Mouse (Mus musculus) forebrain, embryonic 16.5 days (tissue): ENCODE measurements around the gene Gm5475. TPM values are rescaled to one million over a fixed set of nuclear protein-coding genes. Genes with fewer than 3 reads are reported as not detected.
A peak's percentile ranks its signal among the peaks of the same experiment; 100 is the strongest.

ENCODE experiments used
- ATAC-seq: fragments of 200-750 bp; cut with Nextera tagmentation; 2 replicates; pipeline ENCODE4 v1.8.0; 2017; ENCODE audit warnings: mild to moderate bottlenecking, moderate library complexity
- H3K27ac ChIP-seq: fragments of 300-500 bp; sonication (generic); 2 replicates; pipeline ENCODE4 v1.5.1; 2014; ENCODE audit warnings: low read length, control low read depth
- H3K27me3 ChIP-seq: fragments of 300-500 bp; sonication (generic); replicated peaks from 2 replicates; pipeline ENCODE4 v1.6.1; 2014; ENCODE audit warnings: low read length; ENCODE audit not compliant: control insufficient read depth, insufficient read depth
- H3K36me3 ChIP-seq: fragments of 300-500 bp; sonication (generic); 2 replicates; pipeline ENCODE4 v1.6.1; 2014; ENCODE audit not compliant: control insufficient read depth, insufficient read depth
- H3K4me1 ChIP-seq: fragments of 300-500 bp; sonication (generic); replicated peaks from 2 replicates; pipeline ENCODE4 v1.6.1; 2014; ENCODE audit warnings: low read length; ENCODE audit not compliant: control insufficient read depth, insufficient read depth
- H3K4me2 ChIP-seq: fragments of 300-500 bp; sonication (generic); 2 replicates; pipeline ENCODE4 v1.6.1; 2014; ENCODE audit warnings: mild to moderate bottlenecking, low read length, control low read depth
- H3K4me3 ChIP-seq: fragments of 300-500 bp; sonication (generic); replicated peaks from 2 replicates; pipeline ENCODE4 v1.5.1; 2014; ENCODE audit warnings: mild to moderate bottlenecking, low read length, control low read depth
- H3K9ac ChIP-seq: fragments of 300-500 bp; sonication (generic); replicated peaks from 2 replicates; pipeline ENCODE4 v1.6.1; 2014; ENCODE audit warnings: low read depth, low read length, control low read depth
- H3K9me3 ChIP-seq: fragments of 300-500 bp; sonication (generic); 2 replicates; pipeline ENCODE4 v1.6.1; 2016; ENCODE audit warnings: low read length; ENCODE audit not compliant: control insufficient read depth
- WGBS: fragments of 180-500 bp; shearing (Covaris S2); extraction: QIAGEN DNeasy Blood & Tissue Kit; methylation state at CpG from one replicate; pipeline ENCODE4 v1.1.7; 2014; 5-methylcytosine and 5-hydroxymethylcytosine counted together
- polyA plus RNA-seq: library from polyadenylated mRNA; unstranded; fragments of >200 nt; fragmentation: Nextera tagmentation; extraction: Ambion mirVana; gene quantifications from 2 replicates; pipeline ENCODE4 v1.2.1, GENCODE M21; 2015

Gene Gm5475
- polyA plus RNA-seq, 1 experiment from 2014 or later = 0.09 TPM

GRCm38 (mm10) chr15:100468295-100469188, 46.6 kb downstream of the Gm5475 start, which contains the start of gene Letmd1:
TSS of gene Letmd1 (plus strand) at chr15:100469023.
- Histone ChIP-seq H3K27ac (peak within 1 kb of the TSS; percentile 86), H3K4me1 (peaks cover 24% of the 10 kb centered on the region), H3K9me3 (no peaks in the 10 kb centered on the region), H3K4me2 (peak within 1 kb of the TSS; percentile 61), H3K36me3 (peaks cover 3% of the 10 kb centered on the region; the same call in 1 of the 2 replicates), H3K9ac (peak within 1 kb of the TSS; percentile 77), H3K27me3 (no peaks in the 10 kb centered on the region), H3K4me3 (peak within 1 kb of the TSS; percentile 74)
- peak; percentile 96 for ATAC-seq
- WGBS = 1% methylated on average over 82 of the region's 84 CpGs

DNA sequence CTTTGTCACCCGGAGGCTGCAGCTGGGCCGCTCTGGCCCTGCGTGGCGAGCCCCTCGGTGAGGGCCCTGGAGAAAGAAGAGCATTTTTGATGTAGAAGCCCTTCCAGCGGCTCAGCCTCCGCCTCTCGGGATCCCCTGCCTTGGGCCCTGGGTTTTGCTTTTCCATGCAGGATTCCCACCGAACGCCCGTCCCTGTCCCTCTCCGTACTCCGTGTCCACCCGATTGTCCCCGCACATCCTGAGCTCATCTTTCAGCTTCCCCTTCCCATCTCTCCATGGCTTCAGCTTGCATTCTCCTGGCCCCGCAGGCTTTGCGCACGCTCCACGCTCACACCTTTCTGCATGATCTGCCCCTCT, 47.2 kb downstream of the Gm5475 start:
- peak overlapping the region; percentile 86 for H3K27ac ChIP-seq
- WGBS = under 1% methylated on average over 19 of the region's 19 CpGs
- H3K9ac ChIP-seq = peak overlapping the region; percentile 77
- no peak; the same call in 1 of the 2 replicates for ATAC-seq
- peak overlapping the region; percentile 74 for H3K4me3 ChIP-seq
- peaks cover 3% of the 10 kb centered on the region; the same call in 1 of the 2 replicates for H3K36me3 ChIP-seq
- peak overlapping the region; percentile 61 for H3K4me2 ChIP-seq
- H3K9me3 ChIP-seq = no peaks in the 10 kb centered on the region
- peaks cover 24% of the 10 kb centered on the region for H3K4me1 ChIP-seq
- H3K27me3 ChIP-seq = no peaks in the 10 kb centered on the region

- H3K4me1 ChIP-seq = peaks cover 24% of the 10 kb centered on the region
Observed at GRCm38 (mm10) chr15:100470037-100470436, 48.1 kb downstream of the Gm5475 start.

DNA sequence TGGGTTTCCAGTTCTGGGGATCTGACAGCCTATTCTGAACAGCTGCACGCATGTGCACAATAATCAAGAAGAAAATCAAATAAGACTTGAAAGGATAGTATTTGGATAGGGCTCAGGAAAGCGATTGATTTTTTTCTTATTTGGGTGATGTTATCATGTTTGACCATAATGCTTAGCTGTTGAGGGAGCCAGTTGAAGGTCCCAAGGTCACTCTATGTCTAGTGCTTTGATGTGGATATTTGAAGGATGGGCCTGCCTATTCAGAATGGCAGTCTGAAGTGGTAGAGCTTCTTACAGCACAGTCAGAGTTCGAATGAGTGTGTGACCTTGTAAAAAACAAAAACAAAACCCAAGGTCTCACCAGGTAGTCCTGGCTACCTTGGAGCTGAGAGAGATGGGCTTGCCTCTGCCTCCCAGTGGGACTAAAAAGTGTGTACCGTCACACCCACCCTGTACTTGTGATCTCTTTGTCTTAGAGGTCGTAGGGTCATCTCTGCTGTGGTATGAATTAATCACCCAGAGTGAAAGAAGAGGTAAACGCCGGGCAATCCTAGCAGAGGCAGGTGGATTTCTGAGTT, 52.1 kb downstream of the Gm5475 start:
- ATAC-seq = no peak
- H3K36me3 ChIP-seq = peaks cover 24% of the 10 kb centered on the region
- 86% methylated on average over 7 of the region's 7 CpGs for WGBS
- peaks cover 12% of the 10 kb centered on the region for H3K4me1 ChIP-seq
- H3K4me2 ChIP-seq = no peak overlapping the region
- no peak overlapping the region for H3K27ac ChIP-seq
- no peaks in the 10 kb centered on the region for H3K27me3 ChIP-seq
- H3K4me3 ChIP-seq = no peak overlapping the region
- no peak overlapping the region for H3K9ac ChIP-seq
- no peaks in the 10 kb centered on the region for H3K9me3 ChIP-seq

More at GRCm38 (mm10) chr15:100470037-100470436, 48.1 kb downstream of the Gm5475 start:
- H3K4me3 ChIP-seq = peak overlapping the region; percentile 74
- H3K9me3 ChIP-seq = no peaks in the 10 kb centered on the region
- H3K36me3 ChIP-seq = peaks cover 8% of the 10 kb centered on the region
- H3K27me3 ChIP-seq = no peaks in the 10 kb centered on the region
- no peak for ATAC-seq
- WGBS = 65% methylated on average over 10 of the region's 10 CpGs
- peak overlapping the region; percentile 61 for H3K4me2 ChIP-seq
- no peak overlapping the region for H3K27ac ChIP-seq
- H3K9ac ChIP-seq = peak overlapping the region; percentile 77

Other genes with a start within 250 kb of the Gm5475 start
- gene Atf1, start 194.3 kb upstream of the Gm5475 start, polyA plus RNA-seq = 18.9 and 21.4 TPM in 2 replicates
- not detected in 2 replicates for gene Tmprss12, start 141.3 kb upstream of the Gm5475 start, polyA plus RNA-seq
- gene Mettl7a1, start 118.0 kb upstream of the Gm5475 start, polyA plus RNA-seq = 3.1 and 3.8 TPM in 2 replicates
- gene Mettl7a3, start 87.2 kb upstream of the Gm5475 start, polyA plus RNA-seq = not detected in 2 replicates
- gene Methig1, start 69.0 kb upstream of the Gm5475 start, polyA plus RNA-seq = not detected in 2 replicates
- not detected in 2 replicates for gene Mettl7a2, start 68.9 kb upstream of the Gm5475 start, polyA plus RNA-seq
- not detected in 2 replicates for gene Higd1c, start 57.6 kb upstream of the Gm5475 start, polyA plus RNA-seq
- 20.3 and 28.2 TPM in 2 replicates for gene Slc11a2, start 2.9 kb downstream of the Gm5475 start, polyA plus RNA-seq
- gene Letmd1, start 46.9 kb downstream of the Gm5475 start, polyA plus RNA-seq = 52.4 and 58.7 TPM in 2 replicates
- gene Csrnp2, start 73.3 kb downstream of the Gm5475 start, polyA plus RNA-seq = 56.3 and 56.9 TPM in 2 replicates
- 30.7 and 35.1 TPM in 2 replicates for gene Tfcp2, start 129.9 kb downstream of the Gm5475 start, polyA plus RNA-seq
- 52.7 and 53.2 TPM in 2 replicates for gene Pou6f1, start 177.8 kb downstream of the Gm5475 start, polyA plus RNA-seq
- 152 and 164 TPM in 2 replicates for gene Dazap2, start 193.2 kb downstream of the Gm5475 start, polyA plus RNA-seq
- gene Smagp, start 214.8 kb downstream of the Gm5475 start, polyA plus RNA-seq = 2.4 and 3.3 TPM in 2 replicates
- gene Bin2, start 247.4 kb downstream of the Gm5475 start, polyA plus RNA-seq = 0.65 and 0.70 TPM in 2 replicates